Mouse (Mus musculus) hindbrain, postnatal 0 days (tissue): Measurements from ENCODE around the gene Tbc1d10a. TPM values are rescaled to one million over a fixed set of nuclear protein-coding genes. Genes with fewer than 3 reads are reported as not detected.

Source experiments
- ATAC-seq: fragments of 200-750 bp; cut with Nextera tagmentation; 2 replicates; pipeline ENCODE4 v1.8.0; 2017; ENCODE audit warnings: mild to moderate bottlenecking, moderate TSS enrichment, moderate library complexity
- DNase-seq: peaks from one replicate; pipeline ENCODE4 v3.0.0-alpha.2; 2015; ENCODE audit warnings: low spot score
- H3K27ac ChIP-seq: fragments of 300-500 bp; sonication (generic); 2 replicates; pipeline ENCODE4 v1.5.1; 2014; ENCODE audit warnings: mild to moderate bottlenecking
- H3K27me3 ChIP-seq: fragments of 300-500 bp; sonication (generic); 2 replicates; pipeline ENCODE4 v1.6.1; 2014; ENCODE audit warnings: low read length, mixed read lengths; ENCODE audit not compliant: insufficient read depth
- H3K36me3 ChIP-seq: fragments of 300-500 bp; sonication (generic); 2 replicates; pipeline ENCODE4 v1.6.1; 2014; ENCODE audit warnings: low read length, mixed read lengths; ENCODE audit not compliant: insufficient read depth
- H3K4me1 ChIP-seq: fragments of 300-500 bp; sonication (generic); 2 replicates; pipeline ENCODE4 v1.6.1; 2014; ENCODE audit warnings: antibody characterized with exemption, low read length, mixed read lengths; ENCODE audit not compliant: insufficient read depth
- H3K4me2 ChIP-seq: fragments of 300-500 bp; sonication (generic); 2 replicates; pipeline ENCODE4 v1.6.1; 2014; ENCODE audit warnings: low read depth, mild to moderate bottlenecking, low read length, moderate library complexity, mixed read lengths
- H3K4me3 ChIP-seq: fragments of 300-500 bp; sonication (generic); 2 replicates; pipeline ENCODE4 v1.5.1; 2014; ENCODE audit warnings: low read length
- H3K9ac ChIP-seq: fragments of 300-500 bp; sonication (generic); replicated peaks from 2 replicates; pipeline ENCODE4 v1.6.1; 2014; ENCODE audit warnings: mild to moderate bottlenecking, low read length, moderate library complexity, mixed read lengths
- H3K9me3 ChIP-seq: fragments of 300-500 bp; sonication (generic); 2 replicates; pipeline ENCODE4 v1.6.1; 2016; ENCODE audit warnings: low read length, mixed read lengths
- CTCF ChIP-seq: IDR thresholded peaks from 2 replicates; pipeline ENCODE4 v1.5.1; 2016; ENCODE audit warnings: antibody characterized with exemption, control low read depth, low read depth
- WGBS: fragments of 180-500 bp; shearing (Covaris S2); extraction: QIAGEN DNeasy Blood & Tissue Kit; methylation state at CpG from one replicate; pipeline ENCODE4 v1.1.7; 2014; 5-methylcytosine and 5-hydroxymethylcytosine counted together
- polyA plus RNA-seq: library from polyadenylated mRNA; unstranded; fragments of >200 nt; fragmentation: Nextera tagmentation; extraction: Ambion mirVana; gene quantifications from 2 replicates; pipeline ENCODE4 v1.2.1, GENCODE M21; 2015
- total RNA-seq: library from RNA; depleted of rRNA; stranded (reverse); fragments of >200 nt; gene quantifications from 2 replicates; pipeline ENCODE4 v1.2.3, GENCODE M21; 2014

Gene Tbc1d10a
- total and polyA plus RNA-seq, 2 experiments from 2014 or later, result 34.2 to 59.1 TPM

GRCm38 (mm10) chr11:4213107-4213506, 26.5 kb downstream of the Tbc1d10a start:
- H3K27ac ChIP-seq, result no peak overlapping the region
- 95% methylated on average over 10 of the region's 10 CpGs for WGBS
- peaks cover under 1% of the 10 kb centered on the region; the same call in 1 of the 2 replicates for H3K4me1 ChIP-seq
- no peak overlapping the region for H3K4me2 ChIP-seq
- TF ChIP-seq CTCF, result no peak
- peaks cover 55% of the 10 kb centered on the region for H3K36me3 ChIP-seq
- no peak for DNase-seq
- no peak overlapping the region for H3K9ac ChIP-seq
- no peaks in the 10 kb centered on the region for H3K27me3 ChIP-seq
- H3K9me3 ChIP-seq, result no peaks in the 10 kb centered on the region
- ATAC-seq, result no peak
- H3K4me3 ChIP-seq, result no peak overlapping the region

GRCm38 (mm10) chr11:4214572-4214971, 28.0 kb downstream of the Tbc1d10a start:
- peaks cover 4% of the 10 kb centered on the region; the same call in 1 of the 2 replicates for H3K4me1 ChIP-seq
- H3K9me3 ChIP-seq, result no peaks in the 10 kb centered on the region
- ATAC-seq (no peak), DNase-seq (no peak)
- H3K4me3 ChIP-seq, result no peak overlapping the region
- H3K36me3 ChIP-seq, result peaks cover 55% of the 10 kb centered on the region
- H3K27me3 ChIP-seq, result no peaks in the 10 kb centered on the region
- no peak overlapping the region for H3K27ac ChIP-seq
- WGBS, result 95% methylated on average over 14 of the region's 14 CpGs
- no peak overlapping the region for H3K9ac ChIP-seq
- H3K4me2 ChIP-seq, result no peak overlapping the region
- TF ChIP-seq CTCF, result no peak

GRCm38 (mm10) chr11:4215061-4215460, 28.5 kb downstream of the Tbc1d10a start:
- no peak overlapping the region for H3K27ac ChIP-seq
- 86% methylated on average over 10 of the region's 10 CpGs for WGBS
- no peak for ATAC-seq
- no peak for DNase-seq
- H3K27me3 ChIP-seq, result no peaks in the 10 kb centered on the region
- H3K4me2 ChIP-seq, result no peak overlapping the region
- TF ChIP-seq CTCF, result no peak
- no peaks in the 10 kb centered on the region for H3K9me3 ChIP-seq
- H3K4me1 ChIP-seq, result peaks cover 4% of the 10 kb centered on the region; the same call in 1 of the 2 replicates
- no peak overlapping the region for H3K4me3 ChIP-seq
- no peak overlapping the region for H3K9ac ChIP-seq
- H3K36me3 ChIP-seq, result peaks cover 51% of the 10 kb centered on the region

- 68% methylated on average over 9 of the region's 9 CpGs for WGBS
These were observed 29.8 kb downstream of the Tbc1d10a start for GRCm38 (mm10) chr11:4216248-4217000.

GRCm38 (mm10) chr11:4217914-4218629, 31.5 kb downstream of the Tbc1d10a start, which contains the start of gene Castor1:
Castor1 (plus strand) TSS chr11:4218225.
- no peaks in the 10 kb centered on the region for H3K9me3 ChIP-seq
- H3K36me3 ChIP-seq, result peaks cover 25% of the 10 kb centered on the region
- peak within 1 kb of the TSS; percentile 29; the same call in 1 of the 2 replicates for H3K9ac ChIP-seq
- no peak for TF ChIP-seq CTCF
- peak within 1 kb of the TSS; percentile 38 for H3K27ac ChIP-seq
- H3K27me3 ChIP-seq, result no peaks in the 10 kb centered on the region
- peaks cover 4% of the 10 kb centered on the region; the same call in 1 of the 2 replicates for H3K4me1 ChIP-seq
- ATAC-seq, result peak; percentile 48
- WGBS, result 1% methylated on average over 53 of the region's 56 CpGs
- H3K4me2 ChIP-seq, result peak within 1 kb of the TSS; percentile 66
- peak within 1 kb of the TSS; percentile 32 for H3K4me3 ChIP-seq
- DNase-seq, result peak; percentile 74

More at GRCm38 (mm10) chr11:4216248-4217000, 29.8 kb downstream of the Tbc1d10a start:
- H3K36me3 ChIP-seq, result peaks cover 37% of the 10 kb centered on the region
- H3K27me3 ChIP-seq, result no peaks in the 10 kb centered on the region
- peak; percentile 52; the same call in 1 of the 2 replicates for ATAC-seq
- peak overlapping the region; percentile 38 for H3K27ac ChIP-seq
- no peaks in the 10 kb centered on the region for H3K9me3 ChIP-seq
- no peak overlapping the region for H3K9ac ChIP-seq
- no peak overlapping the region for H3K4me3 ChIP-seq
- TF ChIP-seq CTCF, result no peak
- no peak for DNase-seq
- no peak overlapping the region for H3K4me2 ChIP-seq
- H3K4me1 ChIP-seq, result peaks cover 4% of the 10 kb centered on the region; the same call in 1 of the 2 replicates

GRCm38 (mm10) chr11:4218637-4219036, 32.0 kb downstream of the Tbc1d10a start:
- no peak for TF ChIP-seq CTCF
- H3K4me3 ChIP-seq, result peak overlapping the region; percentile 32
- peaks cover 22% of the 10 kb centered on the region for H3K36me3 ChIP-seq
- peak overlapping the region; percentile 37; the same call in 1 of the 2 replicates for H3K27ac ChIP-seq
- H3K4me1 ChIP-seq, result peaks cover 4% of the 10 kb centered on the region; the same call in 1 of the 2 replicates
- DNase-seq (no peak), ATAC-seq (no peak)
- 4% methylated on average over 6 of the region's 6 CpGs for WGBS
- peak overlapping the region; percentile 66 for H3K4me2 ChIP-seq
- no peaks in the 10 kb centered on the region for H3K9me3 ChIP-seq
- H3K27me3 ChIP-seq, result no peaks in the 10 kb centered on the region
- peak overlapping the region; percentile 29; the same call in 1 of the 2 replicates for H3K9ac ChIP-seq
